Mouse (Mus musculus) embryonic fibroblast, embryonic 13.5 days (primary cell): ENCODE measurements around the gene A430005L14Rik.

Experiments used
- CTCF ChIP-seq: IDR thresholded peaks from 2 replicates; pipeline ENCODE4 v1.5.1; 2011; ENCODE audit warnings: mild to moderate bottlenecking, control low read depth, low read length, moderate library complexity, borderline replicate concordance; ENCODE audit not compliant: insufficient read depth
- POLR2A ChIP-seq: IDR thresholded peaks from 2 replicates; pipeline ENCODE4 v1.6.1; 2011; ENCODE audit warnings: low read depth, mild to moderate bottlenecking, control low read depth, low read length, moderate library complexity

- TF ChIP-seq POLR2A (no peak), CTCF (no peak)
These were observed 11.3 kb upstream of the A430005L14Rik start for GRCm38 (mm10) chr4:153945741-153946140.
